Mouse (Mus musculus) testis, adult 2 months (tissue): ENCODE measurements around the gene Trpm8. TPM values are rescaled to one million over a fixed set of nuclear protein-coding genes. Genes with fewer than 3 reads are reported as not detected.

Source experiments
- H3K27ac ChIP-seq: fragments of 200-500 bp; 2 replicates; pipeline ENCODE4 v1.5.1; 2012; ENCODE audit warnings: low read depth, low read length; ENCODE audit not compliant: control insufficient read depth, insufficient read depth
- H3K27me3 ChIP-seq: fragments of 200-500 bp; 2 replicates; pipeline ENCODE4 v1.6.1; 2012; ENCODE audit warnings: mild to moderate bottlenecking, low read length, moderate library complexity; ENCODE audit not compliant: control insufficient read depth, insufficient read depth
- H3K36me3 ChIP-seq: fragments of 200-500 bp; 2 replicates; pipeline ENCODE4 v1.6.1; 2012; ENCODE audit warnings: mild to moderate bottlenecking, low read length; ENCODE audit not compliant: control insufficient read depth, insufficient read depth
- H3K4me1 ChIP-seq: fragments of 200-500 bp; 2 replicates; pipeline ENCODE4 v1.6.1; 2012; ENCODE audit warnings: low read length; ENCODE audit not compliant: control insufficient read depth, insufficient read depth
- H3K4me3 ChIP-seq: fragments of 200-500 bp; 2 replicates; pipeline ENCODE4 v1.5.1; 2012; ENCODE audit warnings: low read depth, mild to moderate bottlenecking, low read length, moderate library complexity, mixed read lengths; ENCODE audit not compliant: control insufficient read depth
- CTCF ChIP-seq: fragments of 200-500 bp; IDR thresholded peaks from 2 replicates; pipeline ENCODE4 v1.5.1; 2012; ENCODE audit warnings: low read depth, mild to moderate bottlenecking, inconsistent platforms, low read length, moderate library complexity; ENCODE audit not compliant: control insufficient read depth, insufficient read depth, insufficient replicate concordance
- POLR2A ChIP-seq: fragments of 200-500 bp; IDR thresholded peaks from 2 replicates; pipeline ENCODE4 v1.6.1; 2012; ENCODE audit warnings: low read depth, mild to moderate bottlenecking, inconsistent platforms, low read length, moderate library complexity; ENCODE audit not compliant: control insufficient read depth
- polyA plus RNA-seq: library from polyadenylated mRNA; depleted of rRNA; stranded (reverse); fragments of >200 nt; gene quantifications from 2 replicates; pipeline ENCODE4 v1.2.3, GENCODE M21; 2012

Trpm8 gene
- polyA plus RNA-seq, 1 experiment: 4.7 TPM

- Histone ChIP-seq H3K4me3 (no peak overlapping the region), H3K27ac (no peak overlapping the region), H3K36me3 (no peaks in the 10 kb centered on the region), H3K27me3 (no peaks in the 10 kb centered on the region), H3K4me1 (no peaks in the 10 kb centered on the region)
- TF ChIP-seq CTCF (no peak), POLR2A (no peak)
Measured at GRCm38 (mm10) chr1:88248658-88249057, 28.8 kb upstream of the Trpm8 start.

DNA sequence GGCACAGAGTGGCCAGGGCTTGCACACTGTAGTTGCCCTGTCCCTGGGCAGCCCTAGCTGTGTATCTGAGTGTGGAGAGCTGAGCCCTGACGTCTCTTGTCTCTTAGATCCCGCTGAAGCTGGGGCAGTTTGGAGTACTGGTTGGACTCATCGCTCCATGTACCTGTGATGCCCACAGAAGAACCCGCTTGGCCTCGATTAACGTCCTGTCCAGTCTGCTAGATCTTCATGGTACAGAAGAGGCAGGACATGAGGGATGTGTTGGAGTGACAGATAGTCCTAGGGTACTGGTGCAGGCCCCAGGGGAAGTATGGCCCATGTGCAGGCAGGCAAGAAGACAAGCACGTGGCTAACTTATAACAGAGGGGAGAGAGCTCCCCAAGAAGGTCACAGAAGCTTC is 27.9 kb upstream of the Trpm8 start:
- Histone ChIP-seq H3K4me1 (no peaks in the 10 kb centered on the region), H3K4me3 (no peak overlapping the region), H3K27ac (no peak overlapping the region), H3K36me3 (no peaks in the 10 kb centered on the region), H3K27me3 (no peaks in the 10 kb centered on the region)
- TF ChIP-seq CTCF: no peak

- Histone ChIP-seq H3K36me3 (no peaks in the 10 kb centered on the region), H3K27ac (no peak overlapping the region), H3K4me1 (no peaks in the 10 kb centered on the region), H3K4me3 (no peak overlapping the region), H3K27me3 (no peaks in the 10 kb centered on the region)
- TF ChIP-seq POLR2A (no peak), CTCF (no peak)
Measured at GRCm38 (mm10) chr1:88250023-88250422, 27.4 kb upstream of the Trpm8 start.

DNA sequence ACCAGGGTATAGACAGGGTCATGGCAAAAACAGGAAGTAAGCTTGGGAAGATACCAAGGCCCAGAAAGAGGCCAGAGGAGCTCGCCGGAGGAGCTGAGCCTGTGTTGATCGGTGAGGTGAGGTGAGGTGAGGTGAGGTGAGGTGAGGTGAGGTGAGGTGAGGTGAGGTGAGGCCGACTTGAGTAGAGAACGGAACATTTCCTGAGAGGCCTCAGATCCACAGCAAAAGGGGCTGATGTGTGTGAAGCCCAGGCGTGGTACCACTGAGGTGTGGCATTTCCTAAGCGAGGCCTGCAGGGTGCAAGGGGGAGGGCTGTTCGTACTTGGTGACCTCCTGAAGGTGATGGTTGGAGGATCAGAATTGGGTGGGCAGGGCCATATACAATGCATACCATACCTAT is 24.4 kb upstream of the Trpm8 start:
- Histone ChIP-seq H3K4me3 (no peak overlapping the region), H3K4me1 (no peaks in the 10 kb centered on the region), H3K27me3 (no peaks in the 10 kb centered on the region), H3K36me3 (no peaks in the 10 kb centered on the region), H3K27ac (no peak overlapping the region)
- TF ChIP-seq CTCF: no peak
- no peak for TF ChIP-seq POLR2A

- Histone ChIP-seq H3K27ac (no peak overlapping the region), H3K4me1 (no peaks in the 10 kb centered on the region), H3K36me3 (no peaks in the 10 kb centered on the region), H3K27me3 (no peaks in the 10 kb centered on the region), H3K4me3 (no peak overlapping the region)
- TF ChIP-seq CTCF (no peak), POLR2A (no peak)
Measured at GRCm38 (mm10) chr1:88253540-88253939, 23.9 kb upstream of the Trpm8 start.

- TF ChIP-seq POLR2A (no peak), CTCF (no peak)
- H3K4me3 ChIP-seq: no peak overlapping the region
- no peaks in the 10 kb centered on the region for H3K36me3 ChIP-seq
- H3K4me1 ChIP-seq: no peaks in the 10 kb centered on the region; the same call in 1 of the 2 replicates
- no peaks in the 10 kb centered on the region for H3K27me3 ChIP-seq
- no peak overlapping the region for H3K27ac ChIP-seq
Measured at GRCm38 (mm10) chr1:88254793-88255465, 22.5 kb upstream of the Trpm8 start.

DNA sequence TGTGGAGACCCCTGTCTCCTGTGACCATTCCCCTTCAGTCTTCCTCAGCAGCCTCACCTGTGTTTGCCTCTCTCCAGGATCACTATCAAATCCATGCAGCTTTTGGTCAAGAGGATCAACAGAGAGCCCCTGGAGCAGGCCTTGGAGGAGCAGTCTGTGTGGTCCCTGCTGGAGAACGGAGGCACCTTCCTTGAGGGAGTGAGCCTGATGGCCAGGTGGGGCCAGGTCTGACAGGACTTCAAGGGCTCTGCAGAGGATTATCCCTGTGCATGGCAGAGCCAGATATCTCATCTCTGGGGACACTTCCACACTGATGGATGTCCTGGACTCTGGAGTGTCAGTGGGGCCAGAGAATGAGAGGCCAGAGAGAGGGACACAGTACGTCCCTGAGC is 22.0 kb upstream of the Trpm8 start:
- no peak for TF ChIP-seq POLR2A
- TF ChIP-seq CTCF: no peak

More for the DNA sequence above, 22.0 kb upstream of the Trpm8 start:
- no peaks in the 10 kb centered on the region for H3K36me3 ChIP-seq
- no peaks in the 10 kb centered on the region for H3K27me3 ChIP-seq
- H3K4me1 ChIP-seq: no peaks in the 10 kb centered on the region; the same call in 1 of the 2 replicates
- no peak overlapping the region for H3K4me3 ChIP-seq
- no peak overlapping the region for H3K27ac ChIP-seq
